Mouse (Mus musculus): ENCODE results near the gene Entpd1.
"Not testable (repeated sequence)": the region's sequence is repeated elsewhere in the genome, so short reads cannot be mapped to it uniquely, and the experiment has no call there.

Entpd1 gene

GRCm38 (mm10) chr19:40611830-40612506, at the start of gene Entpd1, which contains the start of gene Tctn3:
Entpd1 (plus strand) TSS chr19:40612366.
Tctn3 (minus strand) TSS chr19:40612233.
- DNase-seq (ENCODE audit: low read depth, low spot score) = peak; percentile 97

- DNase-seq (ENCODE audit: low read depth, low spot score) = no peak
These were observed 48.1 kb upstream of the Entpd1 start for GRCm38 (mm10) chr19:40563880-40564645.

GRCm38 (mm10) chr19:40567616-40568015, 44.5 kb upstream of the Entpd1 start:
- no peak for DNase-seq (ENCODE audit: low read depth, low spot score)

GRCm38 (mm10) chr19:40570726-40571125, 41.4 kb upstream of the Entpd1 start:
- no peak for DNase-seq (ENCODE audit: low read depth, low spot score)

- DNase-seq (ENCODE audit: low read depth, low spot score) = no peak
These were observed 36.7 kb upstream of the Entpd1 start for GRCm38 (mm10) chr19:40575438-40575837.

- DNase-seq (ENCODE audit: low read depth, low spot score) = no peak
These were observed 31.3 kb upstream of the Entpd1 start for GRCm38 (mm10) chr19:40580902-40581301.

GRCm38 (mm10) chr19:40581662-40582061, 30.5 kb upstream of the Entpd1 start:
- no peak for DNase-seq (ENCODE audit: low read depth, low spot score)

- no peak for DNase-seq (ENCODE audit: low read depth, low spot score)
These were observed 25.3 kb upstream of the Entpd1 start for GRCm38 (mm10) chr19:40586908-40587307.

GRCm38 (mm10) chr19:40587491-40588292, 24.5 kb upstream of the Entpd1 start:
- no peak for DNase-seq (ENCODE audit: low read depth, low spot score)

GRCm38 (mm10) chr19:40588293-40588654, 23.9 kb upstream of the Entpd1 start, which contains the start of gene Aldh18a1:
Aldh18a1 (minus strand) TSS chr19:40588463.
- DNase-seq (ENCODE audit: low read depth, low spot score) = peak; percentile 91

GRCm38 (mm10) chr19:40588847-40589529, 23.2 kb upstream of the Entpd1 start:
- DNase-seq (ENCODE audit: low read depth, low spot score) = peak; percentile 90

- DNase-seq (ENCODE audit: low read depth, low spot score) = no peak
These were observed 22.7 kb upstream of the Entpd1 start for GRCm38 (mm10) chr19:40589530-40589880.

GRCm38 (mm10) chr19:40595231-40595630, 16.9 kb upstream of the Entpd1 start:
- no peak for DNase-seq (ENCODE audit: low read depth, low spot score)

- no peak for DNase-seq (ENCODE audit: low read depth, low spot score)
These were observed 16.3 kb upstream of the Entpd1 start for GRCm38 (mm10) chr19:40595831-40596230.

- not testable (repeated sequence) for DNase-seq (ENCODE audit: low read depth, low spot score)
These were observed 11.3 kb upstream of the Entpd1 start for GRCm38 (mm10) chr19:40600846-40601245.

- no peak for DNase-seq (ENCODE audit: low read depth, low spot score)
These were observed 10.3 kb upstream of the Entpd1 start for GRCm38 (mm10) chr19:40601870-40602269.

- no peak for DNase-seq (ENCODE audit: low read depth, low spot score)
These were observed 7.0 kb upstream of the Entpd1 start for GRCm38 (mm10) chr19:40605189-40605588.

- no peak for DNase-seq (ENCODE audit: low read depth, low spot score)
These were observed 4.5 kb upstream of the Entpd1 start for GRCm38 (mm10) chr19:40607676-40608075.

GRCm38 (mm10) chr19:40614811-40615210, 2.6 kb downstream of the Entpd1 start:
- DNase-seq (ENCODE audit: low read depth, low spot score) = no peak

GRCm38 (mm10) chr19:40616021-40616420, 3.9 kb downstream of the Entpd1 start:
- no peak for DNase-seq (ENCODE audit: low read depth, low spot score)

GRCm38 (mm10) chr19:40621616-40622015, 9.4 kb downstream of the Entpd1 start:
- DNase-seq (ENCODE audit: low read depth, low spot score) = not testable (repeated sequence)

GRCm38 (mm10) chr19:40625935-40626334, 13.8 kb downstream of the Entpd1 start:
- no peak for DNase-seq (ENCODE audit: low read depth, low spot score)

All from ES-CJ7 (cell line).